Mouse (Mus musculus) left cerebral cortex, adult 11 months (tissue): ENCODE measurements around the gene Cyp2f2.

Experiments used
- DNase-seq: peaks from one replicate; pipeline ENCODE4 v3.0.0; 2022; ENCODE audit warnings: low spot score

The Cyp2f2 gene

DNA sequence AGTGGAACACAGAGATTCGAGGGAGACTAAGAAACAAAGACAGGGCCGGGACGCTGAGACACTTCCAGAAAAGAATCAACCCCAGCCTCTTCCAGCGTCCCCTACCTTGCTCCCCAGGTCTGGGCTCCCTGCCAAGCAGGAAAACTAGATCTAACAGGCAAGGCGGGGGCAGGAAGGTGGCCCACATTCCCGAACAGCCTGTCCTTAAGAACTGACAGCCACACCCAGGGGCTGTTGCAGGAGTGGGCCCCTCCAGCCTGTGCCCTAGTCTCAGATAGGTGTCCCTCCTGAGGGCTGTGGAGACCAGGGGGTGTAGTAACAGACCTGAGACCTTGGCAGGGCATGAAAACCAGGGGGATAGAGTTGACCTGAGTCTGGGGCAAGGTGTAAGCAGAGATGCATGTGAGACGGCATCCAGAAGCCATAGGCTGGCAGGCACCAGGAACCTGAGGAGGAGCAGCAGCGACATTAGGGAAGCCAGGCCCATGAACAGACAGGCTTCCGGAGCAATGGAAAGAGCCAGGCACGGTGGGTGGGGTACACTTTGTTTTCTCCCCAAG, 33.6 kb downstream of the Cyp2f2 start, which contains the start of gene Cyp2t4:
Gene Cyp2t4 (plus strand): TSS at position 510 of the 560 bp plus-strand sequence.
- DNase-seq = no peak

- DNase-seq = no peak
These were observed 36.3 kb downstream of the Cyp2f2 start for GRCm38 (mm10) chr7:27156005-27156404.

- DNase-seq = no peak
These were observed 38.5 kb downstream of the Cyp2f2 start for GRCm38 (mm10) chr7:27158171-27158570.

DNA sequence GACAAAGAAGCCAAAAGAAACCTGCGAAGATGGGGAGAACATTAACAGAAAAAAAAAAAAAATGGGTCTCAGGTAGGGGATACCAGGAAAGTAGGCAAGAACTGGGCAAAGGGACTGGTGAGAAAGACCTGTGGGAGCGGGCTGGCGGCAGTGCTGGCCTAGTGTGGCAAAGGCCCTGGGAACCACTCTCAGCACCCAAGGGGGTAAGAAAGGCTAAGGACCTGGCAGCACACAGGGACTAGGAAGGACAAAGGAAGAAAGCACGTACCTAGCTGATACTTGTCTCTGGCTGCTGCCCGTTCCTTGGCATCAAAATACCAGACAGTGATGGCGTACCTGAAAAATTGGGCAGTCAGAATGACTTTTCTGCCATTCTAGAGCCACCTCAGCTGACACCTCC, 39.5 kb downstream of the Cyp2f2 start:
- DNase-seq = no peak

DNA sequence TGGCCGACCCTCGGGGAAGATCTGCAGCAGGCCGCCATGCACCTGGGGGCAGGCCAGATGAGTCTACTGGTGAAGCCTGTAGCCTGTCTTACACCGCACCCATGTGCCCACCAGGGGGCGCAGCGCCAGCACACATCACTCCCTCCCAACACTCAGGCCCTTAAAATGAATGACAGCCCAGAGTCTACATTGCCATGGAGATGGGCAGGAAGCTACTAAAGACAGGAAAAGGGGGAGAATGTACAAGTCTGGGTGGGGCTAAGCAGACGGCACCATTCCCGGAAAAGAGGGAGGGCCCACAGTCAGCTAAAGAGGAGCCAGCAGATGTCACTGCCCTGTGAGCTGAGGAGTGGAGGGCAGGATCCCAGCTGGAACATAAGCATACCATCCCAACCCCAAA, 40.2 kb downstream of the Cyp2f2 start:
- peak; percentile 87 for DNase-seq

GRCm38 (mm10) chr7:27160921-27161320, 41.2 kb downstream of the Cyp2f2 start:
- no peak for DNase-seq

GRCm38 (mm10) chr7:27161744-27162143, 42.0 kb downstream of the Cyp2f2 start:
- no peak for DNase-seq

DNA sequence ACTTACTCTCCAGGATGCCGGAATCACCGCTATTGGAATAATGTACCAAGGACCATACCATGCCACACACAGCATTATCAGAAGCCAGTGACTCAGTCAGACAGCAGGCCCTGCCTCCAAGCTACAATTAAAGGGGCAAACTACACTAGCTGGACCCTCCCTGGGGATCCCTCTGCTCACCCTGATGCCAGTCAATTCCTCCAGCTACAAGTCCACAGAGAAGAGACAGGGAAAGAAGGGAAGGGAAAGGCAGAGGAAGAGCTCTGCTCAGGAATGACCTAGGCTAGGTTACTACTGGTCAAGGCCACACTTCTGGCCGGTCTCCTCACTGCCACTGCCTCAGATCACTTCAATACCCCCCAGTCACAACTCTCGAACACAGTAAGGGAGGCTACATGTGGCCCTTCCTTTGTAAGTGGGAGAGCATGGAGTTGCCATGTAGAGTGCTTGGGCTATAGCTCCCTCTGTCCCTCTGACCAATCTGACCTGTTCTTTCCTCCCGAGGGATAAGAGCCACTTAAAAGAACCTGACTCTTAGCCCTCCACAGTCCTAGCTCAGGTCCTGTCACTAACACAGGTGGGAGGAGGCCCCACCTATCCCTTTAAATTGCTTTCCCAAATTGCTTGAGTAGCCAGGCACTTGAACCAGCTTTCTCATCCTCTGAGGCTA, 43.2 kb downstream of the Cyp2f2 start:
- no peak for DNase-seq

DNA sequence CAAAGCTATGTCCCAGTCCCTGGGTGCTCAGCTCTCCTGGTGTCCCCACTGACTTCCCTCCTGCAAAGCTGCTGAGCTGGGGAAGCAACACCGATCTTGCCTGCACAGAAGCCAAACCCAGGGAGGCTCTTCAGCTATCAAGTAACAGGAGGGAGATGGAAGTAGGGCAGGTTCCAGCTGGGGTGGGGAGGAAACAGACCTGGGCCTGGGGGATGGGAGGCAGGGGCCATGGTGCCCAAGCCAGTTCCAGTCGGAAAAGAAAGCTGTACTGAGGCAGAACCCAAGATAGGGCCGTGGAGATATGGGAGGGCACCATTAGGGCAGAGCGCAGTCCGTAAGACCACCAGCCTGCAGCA, 43.7 kb downstream of the Cyp2f2 start:
- DNase-seq = no peak

DNA sequence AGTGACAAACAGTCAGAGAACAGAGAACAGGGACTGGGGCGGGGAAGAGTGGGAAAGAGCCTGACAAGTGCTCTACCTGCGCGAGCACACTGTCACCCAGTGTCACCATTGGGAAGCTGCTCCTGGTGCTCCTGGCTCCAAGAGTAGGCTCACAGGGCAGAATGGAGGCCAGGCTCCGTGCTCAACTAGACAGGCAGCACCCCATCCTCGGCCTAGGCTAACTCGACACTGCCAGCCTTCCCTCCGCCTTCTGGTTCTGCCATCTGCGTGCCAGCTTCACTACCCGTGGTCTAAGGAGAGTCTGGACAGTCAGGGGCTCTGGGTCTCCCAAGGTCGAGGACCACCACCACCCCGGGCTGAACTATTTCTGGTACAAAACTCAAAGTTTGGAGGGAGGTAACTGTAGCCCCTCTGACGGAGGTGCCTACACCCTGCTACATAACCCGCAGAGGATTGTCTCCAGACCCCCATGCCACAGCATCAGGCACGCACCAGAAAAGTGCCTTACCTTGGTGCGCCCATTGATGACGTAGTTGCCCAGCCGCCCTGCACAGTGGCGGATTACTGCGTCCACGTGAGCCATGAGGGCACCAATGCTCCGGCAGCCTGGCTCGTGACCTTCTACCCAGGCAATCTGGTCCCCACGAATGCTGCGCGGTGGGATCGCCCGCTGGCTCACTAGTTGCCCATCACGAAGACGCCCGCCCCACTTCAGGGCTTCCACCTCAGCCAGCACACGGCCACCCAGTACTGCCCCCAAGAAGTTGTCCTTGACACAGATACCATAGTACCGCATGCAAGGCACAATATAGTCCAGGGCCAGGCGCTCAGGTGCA, 44.6 kb downstream of the Cyp2f2 start:
- DNase-seq = no peak

DNA sequence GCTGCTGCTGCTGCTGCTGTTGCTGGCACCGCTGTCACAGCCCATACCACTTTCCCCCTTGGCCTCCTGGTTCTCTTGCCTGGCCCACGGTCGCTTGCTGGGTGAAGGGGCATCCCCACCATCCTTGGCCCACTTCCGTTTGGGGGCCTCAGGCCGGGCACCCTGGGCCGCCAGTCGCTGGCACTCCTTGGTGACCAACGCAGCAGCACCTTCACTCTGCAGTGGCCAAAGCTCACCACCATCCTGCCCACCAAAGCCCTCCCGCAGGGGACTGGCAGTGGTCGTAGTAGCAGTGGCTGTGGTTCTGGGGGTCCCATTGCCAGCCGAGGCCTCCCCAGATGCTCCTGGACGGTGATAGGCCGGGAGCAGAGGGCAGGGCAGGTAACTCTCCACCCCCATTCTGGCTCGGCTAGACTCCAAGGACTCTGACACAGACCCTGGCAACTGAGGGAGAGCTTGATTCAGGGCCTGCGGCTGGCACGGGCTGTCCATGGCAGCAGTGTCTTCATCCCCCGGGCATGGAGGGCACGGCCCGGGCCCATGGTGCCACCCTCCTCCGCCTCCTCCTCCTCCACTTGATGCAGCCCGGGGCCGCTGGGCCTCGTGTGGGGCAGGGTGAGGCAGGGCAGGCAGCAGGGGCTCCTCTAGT, 45.4 kb downstream of the Cyp2f2 start:
- no peak for DNase-seq

- DNase-seq = no peak
These were observed 46.0 kb downstream of the Cyp2f2 start for GRCm38 (mm10) chr7:27165696-27166095.

- no peak for DNase-seq
These were observed 46.5 kb downstream of the Cyp2f2 start for GRCm38 (mm10) chr7:27166229-27166613.

DNA sequence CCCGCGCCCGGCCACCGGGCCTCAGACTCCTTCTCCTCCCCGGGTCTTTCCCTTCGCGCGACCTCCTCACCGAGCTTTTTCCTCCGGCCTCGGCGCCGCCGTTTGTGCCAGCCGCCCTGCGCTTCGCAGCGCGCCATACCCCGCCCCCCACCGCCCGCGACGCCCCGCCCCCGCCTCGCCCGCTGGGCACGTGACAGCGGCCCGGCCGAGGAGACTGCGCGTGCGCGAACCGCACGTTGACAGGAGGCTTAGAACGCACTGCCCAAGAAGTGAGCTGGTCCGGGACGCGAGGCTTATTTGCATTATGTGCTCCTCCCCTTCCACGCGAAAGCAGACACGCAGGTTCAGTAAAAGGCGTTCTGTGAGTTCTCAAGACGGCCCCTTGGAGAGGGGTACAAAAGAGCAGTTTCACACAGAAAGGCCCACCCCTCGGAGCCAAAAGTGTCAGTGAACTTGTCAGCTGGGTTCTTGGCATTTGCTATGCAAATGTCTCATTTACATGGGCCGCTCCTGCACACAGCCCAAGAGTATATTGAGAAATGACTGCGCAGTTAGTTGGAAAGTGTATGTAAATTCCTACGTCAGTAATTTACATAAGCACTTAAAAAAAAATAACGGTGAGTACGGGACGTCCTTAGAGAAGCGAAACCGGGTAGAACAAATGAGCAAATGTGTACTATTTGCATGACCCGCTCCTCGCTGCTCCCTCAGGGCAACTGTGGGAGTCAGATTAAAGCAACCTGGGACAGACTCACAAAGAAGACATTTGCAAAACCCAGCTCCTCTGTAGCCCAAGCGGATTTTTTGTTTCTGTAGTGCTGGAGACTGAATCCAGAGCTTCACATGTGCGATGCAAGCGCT, 47.1 kb downstream of the Cyp2f2 start, which contains the start of gene Egln2:
Gene Egln2 (minus strand): TSS at position 189 of the 861 bp plus-strand sequence.
- peak; percentile 93 for DNase-seq

- no peak for DNase-seq
These were observed 47.9 kb downstream of the Cyp2f2 start for GRCm38 (mm10) chr7:27167475-27168094.

- DNase-seq = no peak
These were observed 48.7 kb downstream of the Cyp2f2 start for GRCm38 (mm10) chr7:27168371-27168770.

GRCm38 (mm10) chr7:27170981-27171380, 51.3 kb downstream of the Cyp2f2 start:
- no peak for DNase-seq

- no peak for DNase-seq
These were observed 54.8 kb downstream of the Cyp2f2 start for GRCm38 (mm10) chr7:27174496-27174895.

DNA sequence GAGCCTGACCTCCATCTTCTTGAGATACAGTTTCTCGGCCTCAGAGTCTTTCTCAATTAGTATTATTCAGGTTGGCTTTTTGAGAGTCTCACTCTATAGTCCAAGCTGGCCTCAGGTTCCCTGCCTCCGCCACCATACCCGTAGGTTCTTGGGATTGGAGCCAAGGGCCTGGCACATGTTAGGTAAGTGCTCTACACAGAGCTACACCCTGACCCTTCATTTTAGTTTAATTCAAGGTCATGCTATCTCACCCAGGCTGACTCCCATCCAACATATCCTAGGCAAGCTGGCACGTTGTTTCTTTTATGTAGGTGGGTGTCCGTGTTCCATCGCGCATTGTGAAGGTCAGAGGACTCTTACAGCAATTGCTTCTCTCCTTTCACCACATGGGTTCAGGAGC, 55.2 kb downstream of the Cyp2f2 start:
- no peak for DNase-seq

DNA sequence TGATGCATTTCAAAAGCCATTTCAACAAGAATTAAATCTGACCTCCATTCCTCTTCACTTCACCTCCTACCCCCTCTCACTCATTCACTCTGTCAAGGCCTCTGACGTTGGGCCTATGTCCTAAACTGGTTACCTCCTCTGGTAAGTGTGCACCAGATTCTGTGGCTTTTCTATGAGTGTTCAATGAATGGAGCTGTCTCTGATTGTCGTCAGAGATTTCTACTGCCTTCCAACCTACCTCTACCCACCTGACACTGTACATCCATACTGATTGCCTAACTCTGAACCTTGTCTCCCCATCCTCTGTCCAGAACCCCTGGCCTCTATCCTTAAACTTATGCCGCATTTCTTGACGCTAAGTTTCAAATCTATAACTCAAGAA, 58.2 kb downstream of the Cyp2f2 start:
- DNase-seq = no peak
